Mouse (Mus musculus): ENCODE measurements around the gene Eef1e1. TPM values are rescaled to one million over a fixed set of nuclear protein-coding genes. Genes with fewer than 3 reads are reported as not detected.

Gene Eef1e1
- total and polyA plus RNA-seq, 3 experiments: 194 to 218 TPM; not detected in 1

GRCm38 (mm10) chr13:38602966-38603365, 55.9 kb downstream of the Eef1e1 start:
- H3K79me2 ChIP-seq (ENCODE audit: control insufficient read depth, insufficient read depth, low read length, poor library complexity): no peaks in the 10 kb centered on the region
- peaks cover 0 to 3% of the 10 kb centered on the region in 2 experiments; a peak in 1 of 4 replicates for H3K36me3 ChIP-seq (ENCODE audit: control insufficient read depth in 1 of 2, insufficient read depth in 2 of 2, low read length in 2 of 2)
- TF ChIP-seq ZKSCAN1 (IDR thresholded peaks at IDR 0.05; ENCODE audit: low read depth, low read length): no peak
- no peak for TF ChIP-seq ETS1 (IDR thresholded peaks at IDR 0.05; ENCODE audit: low read depth, low read length)
- TF ChIP-seq POLR2A (IDR thresholded peaks at IDR 0.05; ENCODE audit: control insufficient read depth in 1 of 2, insufficient read depth in 1 of 2, low read depth in 1 of 2, low read length in 2 of 2, poor library complexity in 1 of 2): no peak
- no peak for TF ChIP-seq SIN3A (IDR thresholded peaks at IDR 0.05; ENCODE audit: low read length)
- no peaks in the 10 kb centered on the region for H3K9me3 ChIP-seq (replicated peaks; ENCODE audit: insufficient read depth, low read length)
- no peaks in the 10 kb centered on the region for H3K27me3 ChIP-seq (ENCODE audit: control insufficient read depth in 1 of 2, insufficient read depth in 2 of 2, low read length in 2 of 2)
- DNase-seq (ENCODE audit: low read depth, low spot score): no peak
- H3K4me1 ChIP-seq (ENCODE audit: control insufficient read depth in 1 of 2, insufficient read depth in 2 of 2, low read length in 2 of 2): peaks cover 0 to 2% of the 10 kb centered on the region in 2 experiments; a peak in 2 of 4 replicates
- no peak overlapping the region for H3K9ac ChIP-seq (ENCODE audit: control insufficient read depth, low read depth, low read length, poor library complexity, severe bottlenecking)
- H3K27ac ChIP-seq (ENCODE audit: control insufficient read depth, low read depth, low read length): no peak overlapping the region
- H3K4me3 ChIP-seq (ENCODE audit: control insufficient read depth in 1 of 2, insufficient read depth in 1 of 2, low read depth in 2 of 2, low read length in 2 of 2): no peak overlapping the region

- TF ChIP-seq USF2 (IDR thresholded peaks at IDR 0.05; ENCODE audit: borderline replicate concordance in 1 of 2, insufficient read depth in 1 of 2, low read depth in 1 of 2, low read length in 2 of 2): no peak
- TF ChIP-seq JUND (IDR thresholded peaks at IDR 0.05; ENCODE audit: low read depth, low read length): no peak
- TF ChIP-seq TBP (IDR thresholded peaks at IDR 0.05; ENCODE audit: low read depth, low read length): no peak
- no peak for TF ChIP-seq POLR2AphosphoS2 (IDR thresholded peaks at IDR 0.05; ENCODE audit: low read length)
- TF ChIP-seq MEF2A (IDR thresholded peaks at IDR 0.05; ENCODE audit: extremely low read depth, insufficient replicate concordance, low read depth, low read length, poor library complexity, severe bottlenecking): no peak
- no peak overlapping the region for H3K27ac ChIP-seq (ENCODE audit: control insufficient read depth, low read depth, low read length)
- H3K36me3 ChIP-seq (ENCODE audit: control insufficient read depth in 1 of 2, insufficient read depth in 2 of 2, low read length in 2 of 2): peaks cover 0 to 3% of the 10 kb centered on the region in 2 experiments; a peak in 1 of 4 replicates
- H3K27me3 ChIP-seq (ENCODE audit: control insufficient read depth in 1 of 2, insufficient read depth in 2 of 2, low read length in 2 of 2): no peaks in the 10 kb centered on the region
- H3K4me1 ChIP-seq (ENCODE audit: control insufficient read depth in 1 of 2, insufficient read depth in 2 of 2, low read length in 2 of 2): peaks cover 0 to 2% of the 10 kb centered on the region in 2 experiments; a peak in 2 of 4 replicates
- DNase-seq (ENCODE audit: low read depth, low spot score): no peak
- no peak overlapping the region for H3K9ac ChIP-seq (ENCODE audit: control insufficient read depth, low read depth, low read length, poor library complexity, severe bottlenecking)
- no peaks in the 10 kb centered on the region for H3K9me3 ChIP-seq (replicated peaks; ENCODE audit: insufficient read depth, low read length)
- no peaks in the 10 kb centered on the region for H3K79me2 ChIP-seq (ENCODE audit: control insufficient read depth, insufficient read depth, low read length, poor library complexity)
- no peak overlapping the region for H3K4me3 ChIP-seq (ENCODE audit: control insufficient read depth in 1 of 2, insufficient read depth in 1 of 2, low read depth in 2 of 2, low read length in 2 of 2)
Measured at GRCm38 (mm10) chr13:38602243-38602832, 56.5 kb downstream of the Eef1e1 start.

GRCm38 (mm10) chr13:38600811-38601210, 58.0 kb downstream of the Eef1e1 start:
- TF ChIP-seq MAX (IDR thresholded peaks at IDR 0.05; ENCODE audit: low read length): no peak
- no peak for TF ChIP-seq RCOR1 (IDR thresholded peaks at IDR 0.05; ENCODE audit: low read depth, low read length)
- no peak for TF ChIP-seq MAFK (IDR thresholded peaks at IDR 0.05; ENCODE audit: borderline replicate concordance, low read depth, low read length)
- TF ChIP-seq TCF12 (IDR thresholded peaks at IDR 0.05; ENCODE audit: low read depth, low read length): no peak
- no peak for TF ChIP-seq KAT2A (conservative IDR thresholded peaks at IDR 0.05; ENCODE audit: low read depth, low read length)
- TF ChIP-seq ZMIZ1 (IDR thresholded peaks at IDR 0.05; ENCODE audit: low read depth, low read length): no peak
- no peak for TF ChIP-seq POLR2AphosphoS2 (IDR thresholded peaks at IDR 0.05; ENCODE audit: low read length)
- no peaks in the 10 kb centered on the region for H3K79me2 ChIP-seq (ENCODE audit: control insufficient read depth, insufficient read depth, low read length, poor library complexity)
- H3K36me3 ChIP-seq (ENCODE audit: control insufficient read depth in 1 of 2, insufficient read depth in 2 of 2, low read length in 2 of 2): peaks cover 0 to 3% of the 10 kb centered on the region in 2 experiments; a peak in 1 of 4 replicates
- H3K9ac ChIP-seq (ENCODE audit: control insufficient read depth, low read depth, low read length, poor library complexity, severe bottlenecking): no peak overlapping the region
- no peak overlapping the region for H3K4me3 ChIP-seq (ENCODE audit: control insufficient read depth in 1 of 2, insufficient read depth in 1 of 2, low read depth in 2 of 2, low read length in 2 of 2)
- no peaks in the 10 kb centered on the region for H3K9me3 ChIP-seq (replicated peaks; ENCODE audit: insufficient read depth, low read length)
- H3K27me3 ChIP-seq (ENCODE audit: control insufficient read depth in 1 of 2, insufficient read depth in 2 of 2, low read length in 2 of 2): no peaks in the 10 kb centered on the region
- H3K27ac ChIP-seq (ENCODE audit: control insufficient read depth, low read depth, low read length): no peak overlapping the region
- H3K4me1 ChIP-seq (ENCODE audit: control insufficient read depth in 1 of 2, insufficient read depth in 2 of 2, low read length in 2 of 2): no peaks in the 10 kb centered on the region
- no peak for DNase-seq (ENCODE audit: low read depth, low spot score)
